Mouse (Mus musculus): Measurements from ENCODE around the gene Rfx3. TPM values are rescaled to one million over a fixed set of nuclear protein-coding genes. Genes with fewer than 3 reads are reported as not detected.

The Rfx3 gene
- polyA plus RNA-seq, 1 experiment from 2014 or later: 41.7 TPM

- H3K4me3 ChIP-seq (ENCODE audit: low read depth, low read length): no peak overlapping the region
- no peak overlapping the region for H3K27ac ChIP-seq (ENCODE audit: low read depth, low read length)
- 80% methylated on average over 4 of the region's 4 CpGs for WGBS
- H3K27me3 ChIP-seq (ENCODE audit: control insufficient read depth, insufficient read depth, low read length): no peaks in the 10 kb centered on the region
- DNase-seq (ENCODE audit: low spot score) (no peak), ATAC-seq (replicated peaks; ENCODE audit: low FRiP score) (no peak)
- no peak overlapping the region for H3K9ac ChIP-seq (ENCODE audit: low read length)
- no peaks in the 10 kb centered on the region for H3K9me3 ChIP-seq (ENCODE audit: control insufficient read depth, low read length)
- no peak overlapping the region for H3K4me2 ChIP-seq (ENCODE audit: low read depth, low read length, severe bottlenecking)
- H3K36me3 ChIP-seq (ENCODE audit: control insufficient read depth, insufficient read depth, low read length): no peaks in the 10 kb centered on the region
- H3K4me1 ChIP-seq (replicated peaks; ENCODE audit: control insufficient read depth, insufficient read depth, low read length): 0 out of 2 replicates have a peak, but pooled peaks cover 2% of the 10 kb centered on the region
These were observed 172.9 kb downstream of the Rfx3 start for GRCm38 (mm10) chr19:27838041-27838440.

- Histone ChIP-seq H3K9ac (ENCODE audit: low read length) (no peak overlapping the region), H3K4me1 (replicated peaks; ENCODE audit: control insufficient read depth, insufficient read depth, low read length) (0 out of 2 replicates have a peak, but pooled peaks cover 2% of the 10 kb centered on the region), H3K27me3 (ENCODE audit: control insufficient read depth, insufficient read depth, low read length) (no peaks in the 10 kb centered on the region), H3K9me3 (ENCODE audit: control insufficient read depth, low read length) (no peaks in the 10 kb centered on the region), H3K36me3 (ENCODE audit: control insufficient read depth, insufficient read depth, low read length) (no peaks in the 10 kb centered on the region), H3K4me2 (ENCODE audit: low read depth, low read length, severe bottlenecking) (no peak overlapping the region), H3K27ac (ENCODE audit: low read depth, low read length) (no peak overlapping the region), H3K4me3 (ENCODE audit: low read depth, low read length) (no peak overlapping the region)
- ATAC-seq (replicated peaks; ENCODE audit: low FRiP score) (no peak), DNase-seq (ENCODE audit: low spot score) (no peak)
- 89% methylated on average over 1 of the region's 1 CpGs for WGBS
These were observed 178.5 kb downstream of the Rfx3 start for GRCm38 (mm10) chr19:27832448-27832847.

- Histone ChIP-seq H3K4me1 (replicated peaks; ENCODE audit: control insufficient read depth, insufficient read depth, low read length) (0 out of 2 replicates have a peak, but pooled peaks cover 2% of the 10 kb centered on the region), H3K4me3 (ENCODE audit: low read depth, low read length) (no peak overlapping the region), H3K9ac (ENCODE audit: low read length) (no peak overlapping the region), H3K4me2 (ENCODE audit: low read depth, low read length, severe bottlenecking) (no peak overlapping the region), H3K36me3 (ENCODE audit: control insufficient read depth, insufficient read depth, low read length) (no peaks in the 10 kb centered on the region), H3K9me3 (ENCODE audit: control insufficient read depth, low read length) (no peaks in the 10 kb centered on the region), H3K27me3 (ENCODE audit: control insufficient read depth, insufficient read depth, low read length) (no peaks in the 10 kb centered on the region), H3K27ac (ENCODE audit: low read depth, low read length) (no peak overlapping the region)
- DNase-seq (ENCODE audit: low spot score) (no peak), ATAC-seq (replicated peaks; ENCODE audit: low FRiP score) (no peak)
- 84% methylated on average over 1 of the region's 1 CpGs for WGBS
These were observed 182.7 kb downstream of the Rfx3 start for GRCm38 (mm10) chr19:27828316-27828715.

GRCm38 (mm10) chr19:27817661-27818060 lies 193.3 kb downstream of the Rfx3 start:
- no peaks in the 10 kb centered on the region for H3K36me3 ChIP-seq (ENCODE audit: control insufficient read depth, insufficient read depth, low read length)
- H3K9me3 ChIP-seq (ENCODE audit: control insufficient read depth, low read length): no peaks in the 10 kb centered on the region
- ATAC-seq (replicated peaks; ENCODE audit: low FRiP score): no peak

GRCm38 (mm10) chr19:27780030-27780429 lies 230.9 kb downstream of the Rfx3 start:
- DNase-seq (ENCODE audit: low spot score): peak; percentile 54
- ATAC-seq (replicated peaks; ENCODE audit: low FRiP score): no peak
- H3K4me3 ChIP-seq (ENCODE audit: low read depth, low read length): no peak overlapping the region
- H3K9me3 ChIP-seq (ENCODE audit: control insufficient read depth, low read length): no peaks in the 10 kb centered on the region
- no peak overlapping the region for H3K9ac ChIP-seq (ENCODE audit: low read length)
- 63% methylated on average over 4 of the region's 4 CpGs for WGBS
- no peaks in the 10 kb centered on the region for H3K27me3 ChIP-seq (ENCODE audit: control insufficient read depth, insufficient read depth, low read length)
- no peak overlapping the region for H3K4me2 ChIP-seq (ENCODE audit: low read depth, low read length, severe bottlenecking)
- H3K27ac ChIP-seq (ENCODE audit: low read depth, low read length): no peak overlapping the region
- H3K4me1 ChIP-seq (replicated peaks; ENCODE audit: control insufficient read depth, insufficient read depth, low read length): no peaks in the 10 kb centered on the region
- no peaks in the 10 kb centered on the region; the same call in 1 of the 2 replicates for H3K36me3 ChIP-seq (ENCODE audit: control insufficient read depth, insufficient read depth, low read length)

More at GRCm38 (mm10) chr19:27817661-27818060, 193.3 kb downstream of the Rfx3 start:
- no peak overlapping the region for H3K4me2 ChIP-seq (ENCODE audit: low read depth, low read length, severe bottlenecking)
- no peak for DNase-seq (ENCODE audit: low spot score)
- no peak overlapping the region for H3K27ac ChIP-seq (ENCODE audit: low read depth, low read length)
- H3K4me1 ChIP-seq (replicated peaks; ENCODE audit: control insufficient read depth, insufficient read depth, low read length): no peaks in the 10 kb centered on the region
- no peaks in the 10 kb centered on the region for H3K27me3 ChIP-seq (ENCODE audit: control insufficient read depth, insufficient read depth, low read length)
- H3K4me3 ChIP-seq (ENCODE audit: low read depth, low read length): no peak overlapping the region
- H3K9ac ChIP-seq (ENCODE audit: low read length): no peak overlapping the region

- no peaks in the 10 kb centered on the region for H3K4me1 ChIP-seq (replicated peaks; ENCODE audit: control insufficient read depth, insufficient read depth, low read length)
- H3K9ac ChIP-seq (ENCODE audit: low read length): no peak overlapping the region
- H3K27me3 ChIP-seq (ENCODE audit: control insufficient read depth, insufficient read depth, low read length): no peaks in the 10 kb centered on the region
- no peak overlapping the region for H3K27ac ChIP-seq (ENCODE audit: low read depth, low read length)
- no peak overlapping the region for H3K4me3 ChIP-seq (ENCODE audit: low read depth, low read length)
- H3K4me2 ChIP-seq (ENCODE audit: low read depth, low read length, severe bottlenecking): no peak overlapping the region
- ATAC-seq (replicated peaks; ENCODE audit: low FRiP score) (no peak), DNase-seq (ENCODE audit: low spot score) (no peak)
- H3K36me3 ChIP-seq (ENCODE audit: control insufficient read depth, insufficient read depth, low read length): no peaks in the 10 kb centered on the region; the same call in 1 of the 2 replicates
- no peaks in the 10 kb centered on the region for H3K9me3 ChIP-seq (ENCODE audit: control insufficient read depth, low read length)
- 88% methylated on average over 8 of the region's 8 CpGs for WGBS
These were observed 240.2 kb downstream of the Rfx3 start for GRCm38 (mm10) chr19:27770716-27771265.

GRCm38 (mm10) chr19:27768444-27768843 lies 242.5 kb downstream of the Rfx3 start:
- Histone ChIP-seq H3K36me3 (ENCODE audit: control insufficient read depth, insufficient read depth, low read length) (no peaks in the 10 kb centered on the region; the same call in 1 of the 2 replicates), H3K9me3 (ENCODE audit: control insufficient read depth, low read length) (no peaks in the 10 kb centered on the region), H3K4me3 (ENCODE audit: low read depth, low read length) (no peak overlapping the region), H3K27me3 (ENCODE audit: control insufficient read depth, insufficient read depth, low read length) (no peaks in the 10 kb centered on the region), H3K9ac (ENCODE audit: low read length) (no peak overlapping the region), H3K4me2 (ENCODE audit: low read depth, low read length, severe bottlenecking) (no peak overlapping the region), H3K4me1 (replicated peaks; ENCODE audit: control insufficient read depth, insufficient read depth, low read length) (no peaks in the 10 kb centered on the region), H3K27ac (ENCODE audit: low read depth, low read length) (no peak overlapping the region)
- WGBS: 79% methylated on average over 17 of the region's 17 CpGs
- no peak for ATAC-seq (replicated peaks; ENCODE audit: low FRiP score)
- no peak for DNase-seq (ENCODE audit: low spot score)

- Histone ChIP-seq H3K4me1 (replicated peaks; ENCODE audit: control insufficient read depth, insufficient read depth, low read length) (no peaks in the 10 kb centered on the region), H3K9ac (ENCODE audit: low read length) (no peak overlapping the region), H3K36me3 (ENCODE audit: control insufficient read depth, insufficient read depth, low read length) (no peaks in the 10 kb centered on the region), H3K27ac (ENCODE audit: low read depth, low read length) (no peak overlapping the region), H3K27me3 (ENCODE audit: control insufficient read depth, insufficient read depth, low read length) (no peaks in the 10 kb centered on the region), H3K4me3 (ENCODE audit: low read depth, low read length) (no peak overlapping the region), H3K4me2 (ENCODE audit: low read depth, low read length, severe bottlenecking) (no peak overlapping the region), H3K9me3 (ENCODE audit: control insufficient read depth, low read length) (no peaks in the 10 kb centered on the region)
- ATAC-seq (replicated peaks; ENCODE audit: low FRiP score) (no peak), DNase-seq (ENCODE audit: low spot score) (no peak)
- WGBS: 92% methylated on average over 9 of the region's 9 CpGs
These were observed 250.7 kb downstream of the Rfx3 start for GRCm38 (mm10) chr19:27760309-27760708.

- Histone ChIP-seq H3K27me3 (ENCODE audit: control insufficient read depth, insufficient read depth, low read length) (no peaks in the 10 kb centered on the region), H3K9ac (ENCODE audit: low read length) (no peak overlapping the region), H3K36me3 (ENCODE audit: control insufficient read depth, insufficient read depth, low read length) (no peaks in the 10 kb centered on the region), H3K9me3 (ENCODE audit: control insufficient read depth, low read length) (no peaks in the 10 kb centered on the region), H3K4me1 (replicated peaks; ENCODE audit: control insufficient read depth, insufficient read depth, low read length) (no peaks in the 10 kb centered on the region), H3K27ac (ENCODE audit: low read depth, low read length) (no peak overlapping the region), H3K4me2 (ENCODE audit: low read depth, low read length, severe bottlenecking) (no peak overlapping the region), H3K4me3 (ENCODE audit: low read depth, low read length) (no peak overlapping the region)
- WGBS: 87% methylated on average over 8 of the region's 8 CpGs
- no peak for ATAC-seq (replicated peaks; ENCODE audit: low FRiP score)
- no peak for DNase-seq (ENCODE audit: low spot score)
These were observed 251.6 kb downstream of the Rfx3 start for GRCm38 (mm10) chr19:27759347-27759746.

All from forebrain, embryonic 11.5 days (tissue).